Mouse (Mus musculus) ES-Bruce4 (cell line): ENCODE data around the gene Mast4.

ENCODE experiments used
- CTCF ChIP-seq: IDR thresholded peaks from one replicate; pipeline ENCODE4 v1.8.1; 2011; ENCODE audit warnings: low read depth, low read length
- EP300 ChIP-seq: IDR thresholded peaks from 2 replicates; pipeline ENCODE4 v1.6.1; 2011; ENCODE audit warnings: low read depth, low read length; ENCODE audit not compliant: insufficient read depth
- POLR2A ChIP-seq: IDR thresholded peaks from one replicate; pipeline ENCODE4 v1.8.1; 2011; ENCODE audit warnings: low read length; ENCODE audit not compliant: insufficient read depth

DNA sequence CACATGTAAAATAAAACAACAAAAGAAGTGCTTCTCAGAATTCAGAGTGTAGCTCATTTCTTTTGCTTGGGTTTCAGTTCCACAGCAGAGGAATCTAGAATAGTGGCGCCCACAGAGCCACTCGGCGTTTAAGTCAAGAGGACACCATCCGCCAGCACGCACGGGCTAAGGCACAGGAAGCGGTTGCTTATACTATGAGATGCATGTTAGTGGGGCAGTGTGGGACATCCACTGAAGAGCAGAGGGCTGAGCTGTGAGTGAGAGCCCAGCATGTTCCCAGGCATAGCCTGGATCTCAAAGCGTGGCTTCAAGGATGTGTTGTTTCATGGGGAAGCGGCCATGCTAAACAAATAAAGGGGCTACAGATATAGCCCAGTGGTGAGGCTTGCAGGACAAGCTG, 214.6 kb downstream of the Mast4 start:
- no peak for TF ChIP-seq EP300
- no peak for TF ChIP-seq CTCF
- no peak for TF ChIP-seq POLR2A
